Mouse (Mus musculus) intestine, postnatal 0 days (tissue): ENCODE results near the gene Dok3. TPM values are rescaled to one million over a fixed set of nuclear protein-coding genes. Genes with fewer than 3 reads are reported as not detected.
"Not testable (repeated sequence)": the region's sequence is repeated elsewhere in the genome, so short reads cannot be mapped to it uniquely, and the experiment has no call there.

ENCODE experiments used
- ATAC-seq: fragments of 200-750 bp; cut with Nextera tagmentation; 2 replicates; pipeline ENCODE4 v1.8.0; 2017; ENCODE audit warnings: mild to moderate bottlenecking, moderate TSS enrichment, moderate library complexity
- H3K27ac ChIP-seq: fragments of 300-500 bp; sonication (generic); 2 replicates; pipeline ENCODE4 v1.5.1; 2014; ENCODE audit warnings: mild to moderate bottlenecking, low read depth, low read length, moderate library complexity
- H3K27me3 ChIP-seq: fragments of 300-500 bp; sonication (generic); replicated peaks from 2 replicates; pipeline ENCODE4 v1.6.1; 2014; ENCODE audit warnings: low read length, mixed read lengths; ENCODE audit not compliant: control insufficient read depth, insufficient read depth
- H3K36me3 ChIP-seq: fragments of 300-500 bp; sonication (generic); 2 replicates; pipeline ENCODE4 v1.6.1; 2014; ENCODE audit warnings: mild to moderate bottlenecking, moderate library complexity; ENCODE audit not compliant: control insufficient read depth, insufficient read depth
- H3K4me1 ChIP-seq: fragments of 300-500 bp; sonication (generic); replicated peaks from 2 replicates; pipeline ENCODE4 v1.6.1; 2014; ENCODE audit warnings: antibody characterized with exemption, low read length, mixed read lengths; ENCODE audit not compliant: control insufficient read depth, insufficient read depth
- H3K4me2 ChIP-seq: fragments of 300-500 bp; sonication (generic); replicated peaks from 2 replicates; pipeline ENCODE4 v1.6.1; 2014; ENCODE audit warnings: low read depth, mild to moderate bottlenecking, moderate library complexity
- H3K4me3 ChIP-seq: fragments of 300-500 bp; sonication (generic); 2 replicates; pipeline ENCODE4 v1.5.1; 2014; ENCODE audit warnings: low read depth, low read length
- H3K9ac ChIP-seq: fragments of 300-500 bp; sonication (generic); 2 replicates; pipeline ENCODE4 v1.6.1; 2014; ENCODE audit warnings: mild to moderate bottlenecking, low read depth, low read length
- H3K9me3 ChIP-seq: fragments of 300-500 bp; sonication (generic); 2 replicates; pipeline ENCODE4 v1.6.1; 2016; ENCODE audit warnings: mixed run types; ENCODE audit not compliant: control insufficient read depth
- CTCF ChIP-seq: sonication (generic); IDR thresholded peaks from 2 replicates; pipeline ENCODE4 v1.5.1; 2016; ENCODE audit warnings: low read depth, mild to moderate bottlenecking, control low read depth, antibody characterized with exemption, moderate library complexity
- WGBS: fragments of 180-500 bp; shearing (Covaris S2); extraction: QIAGEN DNeasy Blood & Tissue Kit; methylation state at CpG from one replicate; pipeline ENCODE4 v1.1.7; 2014; 5-methylcytosine and 5-hydroxymethylcytosine counted together
- polyA plus RNA-seq: library from polyadenylated mRNA; unstranded; fragments of >200 nt; fragmentation: Nextera tagmentation; extraction: Ambion mirVana; gene quantifications from 2 replicates; pipeline ENCODE4 v1.2.1, GENCODE M21; 2015

Gene Dok3
- polyA plus RNA-seq: 1.5 and 1.6 TPM in 2 replicates

- TF ChIP-seq CTCF: no peak
- no peak for ATAC-seq
- WGBS: 67% methylated on average over 8 of the region's 8 CpGs
- no peaks in the 10 kb centered on the region for H3K9me3 ChIP-seq
- no peak within 1 kb of the TSS for H3K9ac ChIP-seq
- no peaks in the 10 kb centered on the region for H3K27me3 ChIP-seq
- H3K36me3 ChIP-seq: peaks cover 42% of the 10 kb centered on the region
- no peaks in the 10 kb centered on the region for H3K4me1 ChIP-seq
- no peak within 1 kb of the TSS for H3K4me3 ChIP-seq
- H3K27ac ChIP-seq: no peak within 1 kb of the TSS; the same call in 1 of the 2 replicates
- H3K4me2 ChIP-seq: no peak within 1 kb of the TSS
These were observed at the start of gene Dok3 for GRCm38 (mm10) chr13:55529198-55529915. Gene Dok3 (minus strand): TSS chr13:55529296.

DNA sequence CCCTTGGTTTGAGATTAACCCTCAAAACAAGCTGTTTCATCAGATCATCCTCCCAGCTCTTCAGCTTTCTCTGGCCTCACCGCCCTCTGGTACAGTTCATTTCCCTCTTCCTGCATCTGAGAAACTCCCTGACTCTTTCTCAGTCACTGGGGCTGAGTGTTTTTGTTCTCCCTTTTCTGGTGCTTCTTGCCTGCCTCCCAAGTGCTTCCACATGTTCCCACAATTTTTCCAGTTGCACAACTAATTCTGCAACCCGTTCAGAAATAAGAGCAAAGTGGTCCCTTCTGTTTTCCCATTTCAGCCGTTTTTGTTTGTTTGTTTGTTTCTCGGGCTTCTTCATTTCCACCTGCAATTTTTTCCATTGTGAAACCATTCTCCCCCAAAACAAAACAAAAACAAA is 49.0 kb upstream of the Dok3 start:
- Histone ChIP-seq H3K4me3 (no peak overlapping the region), H3K4me2 (no peak overlapping the region), H3K4me1 (no peaks in the 10 kb centered on the region), H3K9me3 (peaks cover 2% of the 10 kb centered on the region; the same call in 1 of the 2 replicates), H3K27ac (no peak overlapping the region), H3K27me3 (no peaks in the 10 kb centered on the region), H3K9ac (no peak overlapping the region), H3K36me3 (no peaks in the 10 kb centered on the region)
- WGBS: 74% methylated on average over 4 of the region's 4 CpGs
- TF ChIP-seq CTCF: no peak
- no peak for ATAC-seq

GRCm38 (mm10) chr13:55576872-55577271 is 47.8 kb upstream of the Dok3 start:
- not testable (repeated sequence) for H3K27me3 ChIP-seq, H3K9ac ChIP-seq, H3K27ac ChIP-seq, H3K4me1 ChIP-seq, ATAC-seq, H3K4me2 ChIP-seq, H3K4me3 ChIP-seq, H3K36me3 ChIP-seq, H3K9me3 ChIP-seq
- 78% methylated on average over 7 of the region's 7 CpGs for WGBS

DNA sequence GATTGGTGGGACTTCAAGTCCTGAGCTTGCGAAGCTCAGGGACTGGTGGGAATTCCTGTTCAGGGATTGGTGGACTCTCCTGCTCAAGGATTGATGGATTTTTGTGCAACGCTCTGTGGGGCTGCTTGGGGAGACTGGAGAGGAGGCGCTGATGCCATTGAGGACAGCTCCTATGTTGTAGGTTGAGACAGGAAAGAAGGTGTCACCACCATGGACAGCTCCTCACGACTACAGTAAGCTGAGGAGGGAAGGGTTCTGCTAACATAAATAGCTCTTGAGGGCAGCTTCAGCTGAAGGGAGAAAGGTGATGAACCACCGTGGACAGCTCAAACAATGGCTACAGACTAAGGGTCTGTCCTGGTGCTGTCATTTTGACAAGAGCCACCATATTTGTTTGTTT is 46.8 kb upstream of the Dok3 start:
- H3K4me2 ChIP-seq: no peak overlapping the region
- no peaks in the 10 kb centered on the region for H3K4me1 ChIP-seq
- 50% methylated on average over 5 of the region's 5 CpGs for WGBS
- no peak for TF ChIP-seq CTCF
- no peak overlapping the region for H3K9ac ChIP-seq
- no peak for ATAC-seq
- H3K27ac ChIP-seq: no peak overlapping the region
- no peaks in the 10 kb centered on the region for H3K36me3 ChIP-seq
- H3K4me3 ChIP-seq: no peak overlapping the region
- no peaks in the 10 kb centered on the region for H3K27me3 ChIP-seq
- H3K9me3 ChIP-seq: peaks cover 2% of the 10 kb centered on the region; the same call in 1 of the 2 replicates

DNA sequence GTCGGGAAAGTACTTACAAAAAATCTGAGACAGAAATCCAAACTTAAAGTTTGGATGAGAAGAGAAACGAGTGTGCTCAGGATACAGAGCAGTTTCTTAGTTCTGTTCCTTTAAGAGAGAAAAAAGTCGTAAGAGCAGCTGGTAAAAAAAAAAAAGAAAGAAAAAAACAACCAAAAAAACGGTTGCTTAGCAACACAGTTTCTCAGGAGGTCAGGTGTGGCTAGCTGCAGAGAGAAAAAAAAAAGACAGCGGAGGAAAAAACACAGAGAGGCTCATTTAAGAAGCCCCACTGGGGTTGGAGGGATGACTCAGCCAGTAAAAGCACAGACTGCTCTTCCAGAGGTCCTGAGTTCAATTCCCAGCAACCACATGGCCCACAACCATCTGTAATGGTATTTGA is 45.2 kb upstream of the Dok3 start:
- H3K27ac ChIP-seq: no peak overlapping the region
- H3K27me3 ChIP-seq: no peaks in the 10 kb centered on the region
- ATAC-seq: no peak
- H3K4me3 ChIP-seq: no peak overlapping the region
- 70% methylated on average over 5 of the region's 5 CpGs for WGBS
- peaks cover 2% of the 10 kb centered on the region; the same call in 1 of the 2 replicates for H3K9me3 ChIP-seq
- TF ChIP-seq CTCF: no peak
- H3K4me1 ChIP-seq: no peaks in the 10 kb centered on the region
- no peaks in the 10 kb centered on the region for H3K36me3 ChIP-seq
- H3K9ac ChIP-seq: no peak overlapping the region
- no peak overlapping the region for H3K4me2 ChIP-seq

- H3K27ac ChIP-seq: no peak within 1 kb of the TSS
- no peaks in the 10 kb centered on the region for H3K9me3 ChIP-seq
- H3K36me3 ChIP-seq: no peaks in the 10 kb centered on the region
- no peak for TF ChIP-seq CTCF
- H3K4me2 ChIP-seq: no peak within 1 kb of the TSS
- no peaks in the 10 kb centered on the region for H3K27me3 ChIP-seq
- 96% methylated on average over 2 of the region's 2 CpGs for WGBS
- no peak within 1 kb of the TSS for H3K9ac ChIP-seq
- no peak for ATAC-seq
- H3K4me1 ChIP-seq: no peaks in the 10 kb centered on the region
- no peak within 1 kb of the TSS for H3K4me3 ChIP-seq
These were observed 44.3 kb upstream of the Dok3 start, which contains the start of gene Tmed9 for GRCm38 (mm10) chr13:55573432-55573831. Gene Tmed9 (plus strand): TSS chr13:55573732.
